Mouse (Mus musculus): ENCODE measurements at regions not wholly inside any gene's neighbourhood (a gene's known extent, or its start where the extent isn't known, plus 50 kb on each side); places are given as distances from the start of the nearest gene placed in this dataset.

GRCm38 (mm10) chr1:43882576-43882975 lies 50.9 kb upstream of the Tpp2 start:
- DNase-seq (ENCODE audit: low spot score in 2 of 2): no peak
- intact Hi-C loops (cut with DNase I): no loop called here

GRCm38 (mm10) chr1:43880396-43880795 lies 52.8 kb upstream of the Uxs1 start:
- DNase-seq (ENCODE audit: low spot score in 2 of 2): no peak
- intact Hi-C loops (cut with DNase I): no loop called here

- intact Hi-C loops (cut with DNase I): loop anchor here (2.0 kb wide), 1 partner anchor 53 kb away; the partner anchor contains the start of gene Uxs1
- DNase-seq (ENCODE audit: low spot score in 2 of 2): no peak
These were observed 52.3 kb upstream of the Uxs1 start for GRCm38 (mm10) chr1:43879896-43880295.

- intact Hi-C loops (cut with DNase I): loop anchor here (2.0 kb wide), 1 partner anchor 52 kb away; the partner anchor contains the start of gene Uxs1
- no peak for DNase-seq (ENCODE audit: low spot score in 2 of 2)
These were observed 51.6 kb upstream of the Uxs1 start for GRCm38 (mm10) chr1:43879163-43879562.

GRCm38 (mm10) chr1:43878163-43878562 lies 50.6 kb upstream of the Uxs1 start:
- no peak for DNase-seq (ENCODE audit: low spot score in 2 of 2)
- intact Hi-C loops (cut with DNase I): loop anchor here (2.0 kb wide), 1 partner anchor 51 kb away; the partner anchor contains the start of gene Uxs1

GRCm38 (mm10) chr1:43877704-43878103 lies 50.1 kb upstream of the Uxs1 start:
- intact Hi-C loops (cut with DNase I): loop anchor here (1.0 to 2.0 kb wide), 2 partner anchors 34 to 51 kb away; partner anchors contain the start of gene Uxs1
- DNase-seq (ENCODE audit: low spot score in 2 of 2): no peak
